Mouse (Mus musculus) spleen, adult 12 weeks (tissue): ENCODE results near the gene Cdkn2d.

ENCODE experiments used
- DNase-seq: peaks from one replicate; pipeline ENCODE4 v3.0.0; 2022; ENCODE audit warnings: low spot score

Gene Cdkn2d

DNA sequence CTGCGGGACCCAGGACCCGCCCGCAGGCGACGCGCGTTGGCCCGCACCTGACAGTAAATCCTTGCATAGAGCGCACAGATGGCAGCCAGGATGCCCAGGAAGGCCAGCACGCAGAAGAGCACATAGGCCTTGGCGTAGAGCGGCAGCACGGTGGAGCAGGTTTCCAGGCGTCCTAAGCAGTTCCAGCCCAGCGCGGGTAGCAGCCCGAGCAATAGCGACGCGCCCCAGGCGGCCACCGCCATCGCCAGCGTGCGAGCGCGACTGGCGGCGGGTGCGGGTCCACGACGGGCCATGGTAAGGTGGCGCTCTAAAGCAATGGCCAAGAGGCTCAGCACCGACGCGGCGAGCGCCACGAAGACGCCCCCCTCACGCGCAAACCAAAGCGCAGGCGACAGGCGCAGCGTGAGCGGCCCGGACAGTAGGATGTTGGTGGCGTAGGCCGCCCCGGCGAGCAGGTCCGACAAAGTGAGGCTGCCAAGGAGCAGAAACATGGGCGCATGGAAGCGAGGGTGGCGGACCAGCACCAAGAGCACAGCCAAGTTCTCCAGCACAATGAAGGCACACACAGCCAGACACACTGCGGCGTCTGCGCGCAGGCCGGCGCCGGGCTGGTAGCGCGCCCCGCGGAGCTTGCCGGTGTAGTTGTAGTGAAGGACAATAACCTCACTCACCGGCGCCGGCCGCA is 46.6 kb downstream of the Cdkn2d start:
- no peak for DNase-seq

DNA sequence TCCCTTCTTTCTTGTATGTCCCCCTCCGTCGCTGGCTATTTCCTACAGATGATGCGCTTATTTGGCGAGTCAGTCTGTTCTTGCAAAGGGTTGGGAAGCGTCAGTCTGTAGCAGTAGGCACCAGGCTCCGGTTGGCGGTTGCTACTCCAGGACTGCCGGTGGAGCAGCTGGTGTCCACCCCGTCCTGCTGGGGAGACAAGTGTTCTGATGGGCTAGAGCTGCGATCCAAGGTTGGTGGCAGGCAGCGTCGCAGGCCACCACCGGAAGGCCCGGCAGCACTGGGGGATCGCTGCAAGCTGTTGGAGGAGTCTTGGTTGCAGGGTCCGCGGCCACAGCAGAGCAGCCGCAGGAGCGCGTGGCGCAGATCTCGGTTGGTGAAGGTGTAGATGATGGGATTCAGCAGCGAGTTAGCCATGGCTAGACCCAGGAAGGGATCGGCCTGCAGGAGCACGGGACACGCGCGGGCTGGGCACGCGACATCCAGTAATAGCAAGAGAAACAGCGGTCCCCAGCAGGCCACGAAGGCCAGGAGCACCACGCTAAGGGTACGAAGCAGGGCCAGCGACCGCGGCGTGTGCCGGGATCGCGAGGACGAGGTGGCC is 47.3 kb downstream of the Cdkn2d start:
- DNase-seq = no peak

DNA sequence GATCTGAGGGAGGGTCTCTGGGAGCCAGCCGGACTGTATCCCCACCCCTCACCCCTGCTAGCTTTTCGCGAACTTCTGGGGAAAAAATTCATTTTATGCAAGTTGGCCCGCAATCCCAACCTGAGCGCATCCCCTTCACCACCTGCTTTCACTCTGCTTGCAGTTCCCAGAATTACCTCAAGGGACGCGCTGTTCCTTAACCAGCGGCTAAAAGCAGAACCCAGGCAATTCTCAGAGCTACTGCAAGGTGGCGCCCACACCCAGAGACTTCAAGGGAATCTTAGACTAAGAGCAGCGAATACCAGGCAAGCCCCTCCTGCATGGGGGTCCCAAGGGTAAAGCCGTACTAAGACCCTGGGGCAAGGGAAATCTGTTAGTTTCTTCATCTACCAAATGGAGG is 49.9 kb downstream of the Cdkn2d start:
- DNase-seq = peak; percentile 82

DNA sequence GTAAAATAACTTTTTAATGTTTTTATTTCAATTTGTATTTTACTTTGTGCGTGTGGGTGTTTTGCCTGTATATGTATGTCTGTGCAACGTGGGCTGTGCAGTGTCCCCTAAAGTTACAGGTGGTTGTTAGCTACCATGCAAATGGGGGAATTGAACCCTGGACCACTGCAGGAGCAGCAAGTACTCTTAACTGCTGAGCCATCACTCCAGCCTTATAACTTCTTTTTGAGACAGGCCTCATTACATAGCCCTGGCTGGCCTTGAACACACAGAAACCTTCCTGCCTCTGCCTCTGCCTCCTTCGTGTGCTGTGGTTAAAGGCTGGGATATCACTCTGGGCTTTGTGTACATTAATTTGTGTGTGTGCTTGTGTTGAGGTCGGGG is 51.8 kb downstream of the Cdkn2d start:
- no peak for DNase-seq

DNA sequence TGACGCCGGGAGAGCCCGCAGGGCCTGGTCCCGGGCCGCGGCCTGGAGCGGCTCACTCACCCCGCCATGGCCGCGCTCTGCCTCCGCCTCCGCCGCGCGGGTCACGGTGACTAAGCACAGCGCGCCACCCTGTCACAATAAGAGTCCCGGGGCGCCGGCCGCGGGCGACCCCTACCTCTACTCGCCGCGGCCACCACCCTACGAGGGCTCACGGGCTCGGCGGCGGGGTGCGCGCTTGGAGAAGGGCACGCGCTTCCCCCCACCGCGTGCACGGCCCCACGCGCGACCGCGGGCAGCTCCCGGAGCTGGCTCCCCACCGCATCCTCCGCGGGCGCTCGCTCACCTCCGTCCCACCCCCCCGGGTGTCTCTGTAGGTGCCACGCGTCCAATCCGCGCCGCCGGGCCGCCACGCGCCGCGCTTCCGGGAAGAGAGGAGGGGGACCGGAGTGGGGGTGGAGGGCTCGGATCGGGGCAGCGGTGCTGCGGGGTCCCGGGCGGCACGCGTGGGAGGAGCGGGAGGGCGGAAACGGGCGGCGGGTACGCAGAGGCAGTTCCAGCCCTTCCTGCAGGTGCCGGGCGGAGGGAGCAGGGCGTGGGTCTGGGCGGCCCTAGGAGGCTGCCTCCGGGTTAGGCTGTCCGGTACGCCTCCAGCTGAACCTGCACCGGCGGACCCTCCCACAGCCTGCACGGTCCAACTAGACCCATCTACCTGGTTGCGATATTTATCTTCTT is 52.3 kb downstream of the Cdkn2d start, which contains the start of gene Keap1:
TSS of gene Keap1 (minus strand) at position 629 of the 732 bp plus-strand sequence.
- DNase-seq = peak; percentile 83
